Mouse (Mus musculus) CH12F3 (cell line): ENCODE results near the gene Pex5.
"Not testable (repeated sequence)": the region's sequence is repeated elsewhere in the genome, so short reads cannot be mapped to it uniquely, and the experiment has no call there.

Experiments
- in situ Hi-C: fragments of 300-500 bp; cut with MboI; formaldehyde crosslinking; loops from 2 replicates; pipeline ENCODE4 v1.14.3; 2020; ENCODE audit warnings: low sequenced_read_pairs

Pex5 gene

DNA sequence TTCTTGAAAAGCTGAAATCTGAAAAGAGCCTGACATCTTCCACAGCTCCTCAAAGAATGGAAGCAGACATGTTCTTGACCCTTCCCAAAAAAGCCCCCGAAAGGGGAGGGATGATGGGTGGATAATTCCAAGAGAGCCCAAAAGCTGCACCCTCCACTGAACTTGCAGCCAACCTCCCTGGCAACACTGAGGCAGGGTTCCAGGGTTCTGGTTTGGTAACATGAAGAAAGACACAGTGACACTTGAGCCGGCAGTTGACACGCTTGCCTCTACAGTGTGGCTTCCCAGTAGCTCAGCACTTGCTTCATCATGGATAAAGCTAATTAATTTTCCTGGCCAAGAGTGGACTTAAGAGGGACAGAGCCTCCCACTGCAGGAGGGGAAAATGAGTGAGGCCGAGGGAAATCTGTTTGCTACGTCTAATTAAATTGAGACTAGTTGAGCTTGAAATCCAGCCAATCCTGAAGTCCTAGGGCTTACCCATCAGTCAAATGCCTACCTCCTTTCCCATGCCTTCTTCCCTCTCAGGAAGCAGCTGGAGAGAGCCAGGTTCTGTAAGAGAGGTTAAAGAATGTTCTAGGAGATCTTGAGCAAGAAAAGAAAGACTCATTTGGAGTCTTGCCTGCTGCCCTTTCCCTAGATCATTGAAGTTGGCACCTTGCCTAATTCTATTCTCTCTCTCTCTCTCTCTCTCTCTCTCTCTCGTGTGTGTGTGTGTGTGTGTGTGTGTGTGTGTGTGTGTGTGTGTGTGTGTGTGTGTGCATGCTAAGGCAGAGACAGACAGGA is 13.1 kb upstream of the Pex5 start:
- in situ Hi-C loops, result no loop called here

DNA sequence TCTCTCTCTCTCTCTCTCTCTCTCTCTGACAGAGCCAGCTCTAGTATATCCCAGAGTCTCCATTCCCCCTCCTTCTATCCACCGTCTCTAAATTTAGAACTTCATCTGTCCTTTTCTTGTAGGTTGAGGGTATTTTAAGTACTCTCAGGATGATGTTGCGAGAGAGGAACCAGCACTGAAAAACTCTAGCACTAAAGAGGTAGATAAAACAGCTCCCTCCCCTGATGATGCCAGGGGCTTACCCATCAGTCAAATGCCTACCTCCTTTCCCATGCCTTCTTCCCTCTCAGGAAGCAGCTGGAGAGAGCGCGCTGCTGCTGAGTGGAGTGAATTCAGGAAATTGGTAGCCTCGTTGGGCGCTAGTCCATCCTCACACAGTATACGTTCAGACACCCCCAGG is 12.4 kb upstream of the Pex5 start:
- in situ Hi-C loops, result no loop called here

DNA sequence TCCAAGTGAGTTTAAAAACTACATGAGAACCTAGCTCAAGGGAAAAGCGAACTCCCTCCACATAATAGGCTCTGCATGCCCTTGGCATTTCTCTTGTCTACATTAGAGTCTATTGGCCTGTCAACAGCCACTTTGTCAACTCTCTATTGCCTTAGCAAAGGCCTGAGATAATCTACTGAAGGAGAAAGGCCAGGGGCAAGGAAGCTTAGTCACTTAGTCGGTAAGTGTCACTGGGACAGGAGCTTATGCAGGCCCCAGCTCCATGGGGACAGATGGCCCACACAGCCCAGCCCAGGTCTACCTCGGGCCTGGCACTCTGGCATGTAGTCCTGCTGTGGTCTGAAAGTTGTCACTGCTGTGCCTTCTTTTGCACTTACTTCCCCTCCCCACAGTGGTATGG is 11.7 kb upstream of the Pex5 start:
- in situ Hi-C loops, result no loop called here

DNA sequence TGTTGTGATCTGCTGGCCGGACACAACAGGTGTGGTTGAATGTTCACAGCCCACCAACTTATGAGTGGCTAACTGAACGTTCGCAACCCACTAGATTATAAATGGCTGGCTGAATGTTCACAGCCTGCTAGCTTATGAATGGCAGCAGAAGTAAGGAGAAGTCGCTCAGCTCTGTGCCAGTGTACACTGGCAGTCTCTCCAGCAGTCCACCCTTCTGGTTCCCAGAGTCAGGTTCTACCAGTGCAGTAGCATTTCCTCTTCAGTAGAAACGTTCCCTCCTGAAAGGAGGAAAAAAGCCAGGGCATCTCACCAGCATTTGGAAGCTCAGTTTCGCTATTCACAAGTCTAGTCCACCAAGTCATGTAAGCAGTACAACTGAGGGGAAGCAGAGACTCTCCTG is 10.7 kb upstream of the Pex5 start:
- in situ Hi-C loops, result no loop called here

DNA sequence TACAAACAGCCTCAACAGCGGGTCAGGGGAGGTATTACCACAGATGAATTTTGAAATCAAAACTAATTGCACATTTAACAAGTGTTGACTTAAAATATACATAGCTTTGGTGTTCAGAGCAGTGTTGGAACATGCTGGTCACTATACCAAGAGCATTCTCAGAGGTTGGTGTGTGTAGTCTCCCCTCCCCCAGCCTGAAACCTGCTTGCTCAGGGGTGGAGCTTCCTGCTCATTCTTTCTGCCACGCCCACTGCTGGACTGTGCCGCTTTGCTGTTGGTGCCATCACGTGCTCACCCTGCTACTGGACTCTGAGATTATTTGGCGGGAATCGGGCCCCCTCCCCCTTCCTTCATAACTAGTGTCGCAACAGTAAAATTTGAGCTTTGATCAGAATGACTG is 10.2 kb upstream of the Pex5 start:
- in situ Hi-C loops, result not testable (repeated sequence)

DNA sequence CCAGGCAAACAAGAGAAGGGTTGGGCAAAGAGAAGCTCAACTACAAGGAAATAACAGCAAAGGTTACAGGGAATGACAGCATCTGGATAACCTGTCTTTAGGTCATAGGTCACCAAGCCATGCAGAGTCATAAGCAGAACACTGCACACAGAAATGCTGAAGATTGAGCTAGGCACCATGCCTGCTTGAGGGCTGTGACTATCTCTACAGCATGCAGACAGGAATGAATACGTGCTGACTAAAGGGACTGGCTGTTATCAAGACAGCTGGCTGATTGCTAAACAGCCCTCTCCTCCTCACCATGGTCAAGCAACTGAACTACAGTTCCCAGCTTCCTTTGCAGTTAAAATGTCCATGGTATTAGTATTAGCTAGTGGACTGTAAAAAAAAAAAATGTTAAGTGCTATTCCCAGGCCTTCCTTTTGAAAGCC is 9.2 kb upstream of the Pex5 start:
- in situ Hi-C loops, result no loop called here

DNA sequence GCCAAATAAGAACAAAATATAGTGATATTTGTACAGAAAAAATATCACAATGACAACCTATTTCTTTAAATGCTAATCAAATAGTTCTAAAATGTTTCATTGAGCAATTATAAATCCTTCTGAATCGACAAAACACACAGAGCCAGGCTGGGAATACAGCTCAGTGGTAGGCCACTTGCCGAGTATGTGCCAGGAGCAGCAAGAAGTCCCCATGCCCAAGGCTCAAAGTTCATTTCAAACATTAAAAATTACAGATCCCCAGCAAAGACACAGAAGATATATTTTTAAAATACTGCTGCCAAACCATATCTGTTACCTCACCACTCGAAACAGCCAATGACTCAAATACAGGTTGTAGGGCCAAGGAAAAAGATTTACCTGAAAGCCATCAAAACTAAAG is 3.8 kb upstream of the Pex5 start:
- in situ Hi-C loops, result no loop called here

DNA sequence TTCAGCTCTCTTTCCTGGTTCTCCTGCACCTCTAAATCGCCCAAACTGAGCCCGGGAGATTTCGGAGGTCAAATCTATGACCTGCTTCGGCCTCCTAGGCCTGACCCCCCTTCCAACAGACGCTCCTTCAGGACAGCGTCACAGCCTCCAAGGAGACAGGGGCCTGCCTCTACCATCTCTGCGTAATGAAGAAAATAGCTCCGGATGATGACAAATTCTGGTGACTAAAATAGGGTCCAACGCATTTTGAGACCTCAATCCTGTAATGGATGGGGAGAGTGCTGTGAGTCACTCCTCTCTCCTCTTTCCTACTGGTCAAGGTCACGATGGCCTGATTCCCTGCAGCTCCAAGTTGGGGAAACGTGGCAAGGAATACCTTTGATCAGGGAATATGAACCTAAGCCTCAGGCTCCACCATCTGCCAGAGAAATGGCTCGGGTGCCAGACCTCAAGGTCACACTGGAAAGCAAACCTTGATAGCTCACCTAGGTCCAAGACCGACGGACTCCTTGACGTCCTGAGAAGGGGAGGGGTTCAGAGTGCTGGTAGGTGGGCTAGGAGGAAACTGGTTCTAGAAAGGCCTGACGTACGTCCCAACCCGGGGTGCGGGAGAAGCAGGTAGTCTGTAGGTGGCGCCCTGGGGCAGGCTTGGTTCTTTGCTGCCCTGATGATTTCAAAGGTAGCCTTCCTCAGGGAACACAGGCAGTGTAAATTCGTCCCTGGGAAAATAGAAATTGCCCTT is 651 bp upstream of the Pex5 start:
- in situ Hi-C loops, result no loop called here

DNA sequence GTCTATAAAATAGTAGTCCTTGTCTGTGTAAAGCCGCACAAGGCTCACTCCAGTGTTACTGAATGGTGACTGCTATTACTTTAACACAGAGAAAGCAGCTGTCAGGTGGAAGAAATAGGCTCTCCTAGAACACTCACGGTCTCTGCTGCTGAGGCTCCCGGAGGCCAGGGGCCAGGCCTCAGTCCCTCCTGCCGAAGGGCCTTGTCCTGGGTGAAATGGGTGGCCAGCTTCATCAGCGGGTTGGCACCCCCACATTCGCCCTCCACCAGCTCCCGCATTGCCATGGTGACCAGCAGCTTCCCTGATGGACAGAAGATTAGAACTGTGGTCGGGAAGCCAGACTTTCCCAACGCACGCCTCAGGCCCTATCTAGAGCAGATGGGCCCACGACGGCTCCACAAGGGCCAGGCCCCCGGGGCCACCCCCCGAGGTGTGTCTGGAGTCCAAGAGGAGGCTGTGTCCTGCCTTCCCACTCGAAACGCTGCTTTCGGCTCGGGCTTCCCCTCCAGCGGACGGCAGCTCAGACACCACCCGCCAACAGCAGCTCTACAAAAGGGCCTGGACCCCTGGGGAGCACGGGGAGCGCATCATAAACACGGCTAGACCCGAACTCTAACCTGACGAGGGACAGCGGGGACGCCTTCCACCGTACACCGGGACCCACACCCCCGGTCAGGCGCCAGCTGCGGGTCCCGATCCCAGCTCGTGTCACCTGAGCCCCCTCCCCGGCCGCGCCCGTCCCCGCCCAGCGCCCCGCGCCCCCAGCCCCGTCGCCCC is 529 bp downstream of the Pex5 start:
- in situ Hi-C loops, result no loop called here

DNA sequence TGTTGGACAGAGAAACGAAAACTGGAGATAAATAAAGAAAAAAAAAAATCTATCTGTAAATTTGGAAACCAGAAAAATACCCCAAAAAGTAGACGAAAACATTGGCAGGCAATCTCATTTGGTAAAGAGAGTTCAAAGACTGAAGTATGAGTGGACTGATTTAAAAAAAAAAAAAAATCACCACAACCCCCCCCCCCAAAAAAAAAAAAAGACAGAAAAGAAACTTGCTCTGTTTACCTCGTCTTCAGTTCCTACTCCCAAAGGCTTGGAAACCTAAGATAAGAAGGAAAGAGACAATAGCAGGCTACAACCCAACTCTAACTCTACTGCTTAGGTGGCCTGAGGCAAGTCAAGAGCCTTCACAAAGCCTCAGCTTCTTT is 1.1 kb downstream of the Pex5 start:
- in situ Hi-C loops, result no loop called here

DNA sequence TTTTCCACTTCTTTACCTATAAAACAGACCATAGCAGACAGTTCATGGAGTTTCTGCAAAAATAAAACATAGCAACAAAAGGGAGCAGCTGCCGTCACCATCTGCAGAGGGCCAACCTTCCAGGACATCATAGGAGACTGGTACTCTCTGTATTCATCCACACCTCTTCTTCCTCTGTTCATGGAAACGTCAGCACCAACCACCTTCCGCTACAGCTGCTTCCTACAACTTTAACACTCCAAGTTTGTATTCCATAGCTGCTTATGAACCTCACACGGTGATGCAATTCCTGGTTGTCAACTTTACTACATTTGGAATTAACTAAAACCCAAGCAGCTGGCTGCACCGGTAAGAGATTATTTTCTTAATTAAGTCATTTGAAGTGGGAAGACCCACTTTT is 6.5 kb downstream of the Pex5 start:
- in situ Hi-C loops, result no loop called here

DNA sequence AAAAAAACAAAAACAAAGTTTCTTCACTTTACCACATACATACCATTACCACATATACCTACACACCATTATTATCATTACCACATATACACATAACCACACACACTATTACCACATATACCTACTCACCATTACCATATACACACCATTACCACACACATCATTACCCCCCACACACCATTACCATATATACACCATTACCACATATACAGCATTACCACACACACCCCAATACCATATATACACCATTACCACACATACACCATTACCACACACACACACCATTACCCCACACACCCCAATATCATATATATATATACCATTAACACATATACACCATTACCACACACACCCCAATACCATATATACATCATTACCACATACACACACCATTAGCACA is 7.7 kb downstream of the Pex5 start:
- in situ Hi-C loops, result no loop called here

DNA sequence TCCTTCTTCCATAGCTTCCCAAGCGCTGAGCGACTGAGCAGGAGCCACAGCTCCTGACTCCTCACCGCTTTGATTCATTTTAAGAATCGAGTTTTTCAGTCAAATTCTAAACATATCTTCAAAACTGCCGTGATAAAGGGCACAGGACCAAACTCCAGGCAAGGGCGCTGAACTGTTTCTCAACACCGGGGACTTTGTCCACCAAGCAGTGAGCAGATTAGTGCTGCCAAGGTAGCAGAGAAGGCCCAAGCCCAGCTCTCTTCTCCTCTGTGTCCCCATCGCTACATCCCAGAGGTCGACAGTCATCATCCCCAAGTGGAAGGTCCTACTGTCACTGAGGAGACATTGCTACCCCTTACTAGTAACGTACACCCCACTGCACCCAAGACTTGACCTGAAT is 8.5 kb downstream of the Pex5 start:
- in situ Hi-C loops, result no loop called here

DNA sequence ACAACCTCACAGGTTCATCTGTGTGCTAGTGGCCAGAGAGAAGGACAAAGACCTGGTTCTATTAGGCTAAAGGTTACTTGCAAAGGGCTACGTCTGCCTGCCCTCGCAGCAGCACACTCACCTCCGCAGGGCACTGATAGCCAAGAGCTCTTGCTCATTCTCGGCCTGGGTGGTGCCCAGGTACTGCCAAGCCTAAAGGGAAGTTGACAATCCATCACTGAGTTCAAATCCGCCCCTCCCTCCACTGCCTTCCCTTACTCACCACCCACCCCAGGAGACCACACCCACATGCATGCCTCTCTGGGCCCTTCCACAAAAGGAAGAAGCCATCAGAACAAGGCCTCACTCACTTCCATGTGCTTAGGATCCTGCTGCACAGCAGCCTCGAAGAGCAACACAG is 15.1 kb downstream of the Pex5 start:
- in situ Hi-C loops, result no loop called here

DNA sequence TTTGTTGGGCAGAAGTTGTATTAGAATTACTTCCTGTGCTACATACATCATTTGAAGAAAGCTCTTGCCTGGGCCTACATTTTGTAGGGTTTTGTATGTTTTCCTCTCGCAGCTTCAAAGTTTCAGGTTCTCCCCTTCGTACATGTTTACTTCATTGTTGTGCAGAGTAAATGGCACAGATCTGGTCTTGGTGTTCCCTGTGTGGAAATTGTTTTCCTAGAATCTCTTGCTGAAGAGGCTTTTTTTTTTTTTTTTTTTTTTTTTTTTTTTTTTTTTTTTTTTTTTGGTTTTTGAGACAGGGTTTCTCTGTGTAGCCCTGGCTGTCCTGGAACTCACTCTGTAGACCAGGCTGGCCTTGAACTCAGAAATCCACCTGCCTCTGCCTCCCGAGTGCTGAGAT is 19.9 kb downstream of the Pex5 start:
- in situ Hi-C loops, result not testable (repeated sequence)

DNA sequence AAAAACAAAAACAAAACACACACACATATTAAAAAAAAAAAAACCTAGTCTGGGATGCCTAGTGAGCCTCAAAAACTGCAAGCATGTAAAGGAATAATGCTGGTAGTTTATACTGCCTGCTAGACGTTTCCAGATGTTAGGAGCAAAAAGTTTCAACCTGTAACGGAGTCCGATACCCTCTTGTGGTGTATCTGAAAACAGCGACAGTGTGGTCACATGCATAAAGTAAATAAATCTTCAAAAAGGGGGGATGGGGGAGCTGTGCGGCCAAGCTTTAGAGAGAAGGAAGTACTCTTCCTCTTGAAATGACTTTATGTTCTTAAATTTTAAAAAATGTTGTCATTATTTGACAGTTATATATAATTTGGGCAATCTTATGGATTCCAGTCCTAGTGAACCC is 34.7 kb downstream of the Pex5 start:
- in situ Hi-C loops, result no loop called here

DNA sequence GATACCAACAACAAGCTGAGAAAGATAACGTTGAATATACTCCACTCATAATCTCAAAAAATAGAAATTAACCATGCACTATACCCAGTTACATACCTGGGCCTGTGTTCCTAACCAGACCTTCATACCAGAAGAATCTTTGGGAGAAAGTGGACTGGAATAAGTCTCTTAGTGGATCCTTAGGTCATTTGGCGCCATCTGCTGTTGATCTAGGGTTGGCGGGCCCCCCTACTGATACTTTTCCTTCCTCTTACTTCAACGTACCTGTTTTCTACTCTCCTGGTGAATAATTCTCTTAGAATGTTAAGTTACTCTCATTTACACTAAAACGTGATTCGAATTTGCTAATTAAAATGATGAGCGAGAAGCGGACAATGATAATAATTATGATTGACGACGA is 35.5 kb downstream of the Pex5 start:
- in situ Hi-C loops, result loop anchor here (5.0 kb wide), 1 partner anchor 117 kb away; no protein-coding TSS in a partner anchor

DNA sequence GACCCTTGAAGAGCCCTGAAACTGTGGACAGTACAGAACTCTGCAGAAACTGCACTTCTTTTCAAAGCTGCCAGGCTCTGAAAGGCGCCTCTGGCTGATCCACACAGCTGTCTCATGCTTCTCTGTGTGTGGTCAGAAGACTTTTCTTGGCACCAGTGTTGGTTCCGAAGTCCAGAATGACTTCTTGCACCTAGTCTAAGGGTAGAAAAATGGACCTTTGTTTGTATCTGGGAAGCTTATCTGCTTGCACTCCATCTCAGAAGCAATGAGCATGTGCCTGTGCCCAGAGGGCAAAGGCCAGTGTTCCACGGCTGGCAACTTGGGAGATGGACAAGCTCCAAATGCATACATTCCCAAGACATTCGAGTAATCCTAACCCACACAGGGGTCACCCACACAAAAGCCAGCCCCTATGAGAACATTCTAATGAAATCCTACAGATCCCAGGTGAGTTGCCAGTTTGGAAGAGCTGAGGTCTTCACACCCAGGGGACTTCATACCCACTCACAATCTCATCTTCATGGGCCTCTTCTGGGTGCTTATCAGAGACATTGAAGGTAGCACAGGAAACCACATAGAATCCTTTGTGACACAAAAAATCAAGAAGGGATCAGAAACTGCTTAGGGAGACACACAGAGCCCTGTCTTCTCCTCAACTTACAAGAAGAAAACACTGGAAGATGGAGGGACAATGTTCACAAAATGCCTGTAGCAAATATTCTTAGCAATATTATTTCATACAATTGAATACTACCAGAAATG is 37.2 kb downstream of the Pex5 start:
- in situ Hi-C loops, result loop anchor here (5.0 kb wide), 1 partner anchor 115 kb away; no protein-coding TSS in a partner anchor

DNA sequence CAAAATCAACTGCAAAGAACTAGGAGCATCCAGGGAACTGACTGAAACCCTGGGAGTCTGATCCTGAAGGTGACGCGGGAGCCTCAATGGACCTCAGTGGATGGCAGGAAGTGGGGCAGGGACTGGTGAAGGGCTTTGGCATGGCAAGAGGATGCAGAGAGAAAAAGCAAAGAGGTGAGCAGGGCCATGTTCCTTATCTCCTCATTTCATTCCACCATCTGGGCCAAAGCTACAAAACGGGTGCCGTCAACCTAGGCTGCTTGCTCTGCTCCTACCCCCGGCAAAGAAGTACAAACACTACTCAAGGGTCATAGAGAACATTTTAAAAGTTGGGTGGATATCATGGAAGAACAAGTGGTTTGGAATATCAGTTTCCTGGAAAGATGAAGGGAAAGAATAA is 38.6 kb downstream of the Pex5 start:
- in situ Hi-C loops, result loop anchor here (5.0 kb wide), 1 partner anchor 114 kb away; no protein-coding TSS in a partner anchor

DNA sequence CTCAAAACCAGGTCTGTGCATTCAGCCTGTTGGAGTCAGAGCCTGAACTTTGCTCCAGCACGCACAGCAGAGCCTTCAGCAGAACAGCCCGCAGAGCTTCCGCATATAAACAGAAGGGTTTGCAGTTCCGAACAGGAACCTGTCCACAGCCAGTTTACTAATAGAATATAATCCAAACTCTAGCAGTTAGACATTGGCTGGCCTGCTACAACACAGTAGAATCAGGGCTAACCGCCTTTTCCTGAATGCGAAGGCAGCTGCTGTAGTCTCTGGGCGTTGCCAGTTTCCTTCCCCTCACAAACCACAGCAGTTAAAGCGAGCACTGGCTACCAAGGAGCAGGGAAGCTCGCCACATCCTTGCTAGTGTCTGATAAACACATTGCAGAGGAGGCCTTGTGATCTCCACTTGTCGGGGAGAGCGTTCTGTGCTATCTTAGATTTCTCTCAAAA is 39.4 kb downstream of the Pex5 start:
- in situ Hi-C loops, result loop anchor here (5.0 kb wide), 1 partner anchor 113 kb away; no protein-coding TSS in a partner anchor

DNA sequence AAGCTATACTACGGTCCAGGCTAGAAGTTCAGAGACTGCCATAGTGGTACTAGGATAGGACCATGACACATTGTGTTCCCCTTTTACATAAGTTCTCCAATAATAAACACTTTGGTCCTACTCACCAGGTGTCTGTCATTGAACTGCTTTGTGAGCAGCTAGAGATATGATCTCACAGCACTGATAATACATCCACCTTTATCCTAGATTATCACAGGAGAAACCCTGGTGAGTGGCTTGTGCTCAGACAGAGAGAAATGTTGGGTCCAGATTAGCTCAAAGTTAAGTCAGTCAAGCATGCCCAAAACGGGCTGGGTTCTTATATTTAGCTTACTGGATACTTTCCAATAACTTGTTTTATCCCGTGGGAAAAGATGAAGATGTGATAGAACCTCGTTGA is 40.2 kb downstream of the Pex5 start:
- in situ Hi-C loops, result loop anchor here (5.0 to 25.0 kb wide), 2 partner anchors 112 to 437 kb away; no protein-coding TSS in a partner anchor
